Mouse (Mus musculus) CH12.LX (cell line): ENCODE measurements around the gene Itgb2. TPM values are rescaled to one million over a fixed set of nuclear protein-coding genes. Genes with fewer than 3 reads are reported as not detected.

ENCODE experiments used
- DNase-seq: peaks from one replicate; pipeline ENCODE4 v3.0.0-alpha.2; 2013; ENCODE audit errors: extremely low read depth
- H3K27ac ChIP-seq: 2 replicates; pipeline ENCODE4 v1.5.1; 2012; ENCODE audit warnings: low read depth, mild to moderate bottlenecking, control low read depth, moderate library complexity; ENCODE audit not compliant: insufficient read depth
- H3K27me3 ChIP-seq: replicated peaks from 2 replicates; pipeline ENCODE3; 2012; ENCODE audit warnings: inconsistent platforms
- H3K36me3 ChIP-seq, 2 experiments: replicated peaks in 1 of 2; 2 replicates each; pipeline versions ENCODE3 to v1.6.1; 2012; ENCODE audit warnings: inconsistent platforms in 1 of 2, low read length in 1 of 2, mild to moderate bottlenecking in 1 of 2, mixed read lengths in 1 of 2, moderate library complexity in 1 of 2; ENCODE audit not compliant: control insufficient read depth in 1 of 2, insufficient read depth in 1 of 2
- H3K4me1 ChIP-seq, 2 experiments: 2 replicates each; pipeline ENCODE4 v1.6.1; 2012; ENCODE audit warnings: inconsistent platforms in 1 of 2, moderate library complexity in 1 of 2; ENCODE audit not compliant: insufficient read depth in 2 of 2, control insufficient read depth in 1 of 2
- H3K4me2 ChIP-seq: 2 replicates; pipeline ENCODE4 v1.6.1; 2012; ENCODE audit warnings: low read depth, mild to moderate bottlenecking, control low read depth; ENCODE audit not compliant: poor library complexity, insufficient read depth, severe bottlenecking
- H3K4me3 ChIP-seq, 3 experiments: fragments of 150-350 bp in 1 of 3; sonication (generic) in 1 of 3; replicated peaks in 1 of 3; 2 replicates each; pipeline versions ENCODE3 to v1.5.1; 2011 to 2012; ENCODE audit warnings: low read depth in 2 of 3, low read length in 2 of 3, mild to moderate bottlenecking in 2 of 3, moderate library complexity in 2 of 3, control low read depth in 1 of 3, improper control_type of control experiment in 1 of 3, inconsistent platforms in 1 of 3, mixed read lengths in 1 of 3; ENCODE audit not compliant: poor library complexity in 1 of 3
- H3K79me2 ChIP-seq: replicated peaks from 2 replicates; pipeline ENCODE4 v1.6.1; 2012; ENCODE audit warnings: mild to moderate bottlenecking, moderate library complexity; ENCODE audit not compliant: control insufficient read depth, poor library complexity, insufficient read depth, severe bottlenecking; ENCODE audit errors: extremely low read depth
- H3K9ac ChIP-seq: 2 replicates; pipeline ENCODE4 v1.6.1; 2012; ENCODE audit warnings: low read depth, mild to moderate bottlenecking, control low read depth, moderate library complexity; ENCODE audit not compliant: insufficient read depth
- H3K9me3 ChIP-seq: replicated peaks from 2 replicates; pipeline ENCODE3; 2012; ENCODE audit warnings: low read length, inconsistent platforms, mixed read lengths
- CHD2 ChIP-seq: IDR thresholded peaks from 2 replicates; pipeline ENCODE4 v1.6.1; 2011; ENCODE audit warnings: low read length, improper control_type of control experiment
- CTCF ChIP-seq, 2 experiments: IDR thresholded peaks in 1 of 2; conservative IDR thresholded peaks in 1 of 2; 2 replicates each; pipeline ENCODE4 v1.5.1; 2011 to 2012; ENCODE audit warnings: low read depth in 2 of 2, low read length in 2 of 2, improper control_type of control experiment in 1 of 2, inconsistent platforms in 1 of 2, mild to moderate bottlenecking in 1 of 2, moderate library complexity in 1 of 2
- E2F4 ChIP-seq: IDR thresholded peaks from 2 replicates; pipeline ENCODE4 v1.6.1; 2011; ENCODE audit warnings: low read depth, low read length, improper control_type of control experiment; ENCODE audit not compliant: insufficient replicate concordance
- ETS1 ChIP-seq: conservative IDR thresholded peaks from 2 replicates; pipeline ENCODE4 v1.6.1; 2012; ENCODE audit warnings: low read depth, mild to moderate bottlenecking, inconsistent platforms, low read length, improper control_type of control experiment, moderate library complexity
- GABPA ChIP-seq: IDR thresholded peaks from 2 replicates; pipeline ENCODE4 v1.6.1; 2012; ENCODE audit warnings: low read depth, low read length, improper control_type of control experiment, inconsistent platforms; ENCODE audit not compliant: insufficient replicate concordance
- JUN ChIP-seq: IDR thresholded peaks from 2 replicates; pipeline ENCODE4 v1.6.1; 2011; ENCODE audit warnings: low read depth, mild to moderate bottlenecking, low read length, improper control_type of control experiment, moderate library complexity; ENCODE audit not compliant: insufficient read depth
- JUND ChIP-seq: conservative IDR thresholded peaks from 2 replicates; pipeline ENCODE4 v1.6.1; 2011; ENCODE audit warnings: low read depth, low read length, improper control_type of control experiment
- MAX ChIP-seq: IDR thresholded peaks from 2 replicates; pipeline ENCODE4 v1.6.1; 2011; ENCODE audit warnings: low read length, improper control_type of control experiment
- MAZ ChIP-seq: IDR thresholded peaks from 2 replicates; pipeline ENCODE4 v1.6.1; 2012; ENCODE audit warnings: low read depth, mild to moderate bottlenecking, inconsistent platforms, low read length, improper control_type of control experiment, moderate library complexity
- MXI1 ChIP-seq: IDR thresholded peaks from 2 replicates; pipeline ENCODE4 v1.6.1; 2011; ENCODE audit warnings: mild to moderate bottlenecking, low read depth, low read length, improper control_type of control experiment
- NRF1 ChIP-seq: IDR thresholded peaks from 2 replicates; pipeline ENCODE4 v1.6.1; 2014; ENCODE audit warnings: low read depth, mild to moderate bottlenecking, inconsistent platforms, low read length, improper control_type of control experiment, moderate library complexity
- POLR2A ChIP-seq: IDR thresholded peaks from 2 replicates; pipeline ENCODE4 v1.6.1; 2011; ENCODE audit warnings: low read depth, mild to moderate bottlenecking, improper control_type of control experiment, low read length
- POLR2AphosphoS2 ChIP-seq: IDR thresholded peaks from 2 replicates; pipeline ENCODE4 v1.6.1; 2011; ENCODE audit warnings: low read depth, low read length, improper control_type of control experiment
- RAD21 ChIP-seq: IDR thresholded peaks from 2 replicates; pipeline ENCODE4 v1.6.1; 2011; ENCODE audit warnings: low read depth, mild to moderate bottlenecking, low read length, improper control_type of control experiment, moderate library complexity
- RCOR1 ChIP-seq: conservative IDR thresholded peaks from 2 replicates; pipeline ENCODE4 v1.6.1; 2012; ENCODE audit warnings: low read depth, mild to moderate bottlenecking, inconsistent platforms, low read length, improper control_type of control experiment
- SIN3A ChIP-seq: IDR thresholded peaks from 2 replicates; pipeline ENCODE4 v1.6.1; 2012; ENCODE audit warnings: low read length, improper control_type of control experiment, inconsistent platforms
- SMC3 ChIP-seq: IDR thresholded peaks from 2 replicates; pipeline ENCODE4 v1.6.1; 2011; ENCODE audit warnings: low read depth, low read length, improper control_type of control experiment
- TCF12 ChIP-seq: IDR thresholded peaks from 2 replicates; pipeline ENCODE4 v1.6.1; 2014; ENCODE audit warnings: low read depth, mild to moderate bottlenecking, inconsistent platforms, low read length, improper control_type of control experiment
- UBTF ChIP-seq: IDR thresholded peaks from 2 replicates; pipeline ENCODE4 v1.6.1; 2012; ENCODE audit warnings: low read depth, mild to moderate bottlenecking, inconsistent platforms, low read length, improper control_type of control experiment, moderate library complexity
- ZKSCAN1 ChIP-seq: IDR thresholded peaks from 2 replicates; pipeline ENCODE4 v1.6.1; 2012; ENCODE audit warnings: low read depth, inconsistent platforms, low read length, improper control_type of control experiment, borderline replicate concordance
- ZNF384 ChIP-seq: IDR thresholded peaks from 2 replicates; pipeline ENCODE4 v1.6.1; 2012; ENCODE audit warnings: low read depth, low read length, improper control_type of control experiment, inconsistent platforms
- dilution Hi-C: fragments of 300-500 bp; cut with MboI; formaldehyde crosslinking; loops from 2 replicates; pipeline ENCODE4 v1.14.3; 2020; ENCODE audit warnings: low sequenced_read_pairs; ENCODE audit not compliant: extremely low pct_unique_long_range_greater_than_20kb, extremely low pct_ligation_motif_present
- in situ Hi-C: fragments of 300-500 bp; cut with MboI; formaldehyde crosslinking; loops from 3 replicates; pipeline ENCODE4 v1.14.3; 2019; ENCODE audit warnings: low sequenced_read_pairs, low pct_ligation_motif_present, low pct_unique_long_range_greater_than_20kb, mixed read lengths
- polyA plus RNA-seq: library from polyadenylated mRNA; unstranded; fragments of >175 nt; gene quantifications from 2 replicates; pipeline ENCODE4 v1.2.1, GENCODE M21; 2012; ENCODE audit warnings: low read depth; ENCODE audit not compliant: insufficient read length
- total RNA-seq, 2 experiments: library from RNA; depleted of rRNA; stranded (reverse); fragments of 300-350 nt in 1 of 2; fragments of >200 nt in 1 of 2; gene quantifications; 2 replicates each; pipeline ENCODE4 v1.2.3; 2012 to 2014

Itgb2 gene
- total and polyA plus RNA-seq, 3 experiments, result 32.6 to 54.1 (median 40.2) TPM

DNA sequence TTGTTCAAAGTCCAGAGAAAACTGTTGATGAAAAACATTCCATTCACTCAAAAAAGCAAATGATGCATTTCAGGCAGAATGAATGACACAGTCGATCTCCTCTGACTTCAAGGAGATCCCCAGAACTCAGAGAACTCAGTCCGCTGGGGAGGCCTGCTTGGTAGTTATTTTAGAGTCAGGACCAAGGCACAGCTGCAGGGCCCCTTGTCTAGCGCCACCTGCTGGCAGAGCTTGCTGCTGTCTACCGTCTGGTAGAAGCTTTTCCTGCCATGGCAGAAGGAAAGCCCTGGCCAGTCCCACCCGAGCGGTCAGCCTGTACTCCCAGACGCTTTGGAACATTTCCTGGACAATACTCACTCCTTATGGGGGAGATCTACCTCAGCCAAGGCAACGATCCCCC, 36.6 kb downstream of the Itgb2 start:
- H3K27ac ChIP-seq, result no peak overlapping the region
- dilution Hi-C loops, result no loop called here
- TF ChIP-seq SMC3 (peak; percentile 88), UBTF (no peak), RCOR1 (no peak), E2F4 (no peak), GABPA (no peak), ZKSCAN1 (no peak), CTCF (conservative IDR thresholded peaks at IDR 0.05 in 1 of 2, IDR thresholded peaks at IDR 0.05 in 1 of 2; ENCODE audit: low read depth in 2 of 2, low read length in 2 of 2) (peak; percentile 89 to 91), RAD21 (peak; percentile 53)
- TF ChIP-seq, all 38 proteins: peak for 3
- Histone ChIP-seq H3K4me2 (no peak overlapping the region), H3K4me3 (no peak overlapping the region), H3K9me3 (no peaks in the 10 kb centered on the region), H3K36me3 (peaks cover 34 to 57% of the 10 kb centered on the region in 2 experiments), H3K79me2 (no peaks in the 10 kb centered on the region), H3K27me3 (no peaks in the 10 kb centered on the region), H3K9ac (no peak overlapping the region), H3K4me1 (peaks cover 0 to 10% of the 10 kb centered on the region in 2 experiments; a peak in 2 of 4 replicates)
- in situ Hi-C loops, result no loop called here
- DNase-seq, result peak; percentile 81

DNA sequence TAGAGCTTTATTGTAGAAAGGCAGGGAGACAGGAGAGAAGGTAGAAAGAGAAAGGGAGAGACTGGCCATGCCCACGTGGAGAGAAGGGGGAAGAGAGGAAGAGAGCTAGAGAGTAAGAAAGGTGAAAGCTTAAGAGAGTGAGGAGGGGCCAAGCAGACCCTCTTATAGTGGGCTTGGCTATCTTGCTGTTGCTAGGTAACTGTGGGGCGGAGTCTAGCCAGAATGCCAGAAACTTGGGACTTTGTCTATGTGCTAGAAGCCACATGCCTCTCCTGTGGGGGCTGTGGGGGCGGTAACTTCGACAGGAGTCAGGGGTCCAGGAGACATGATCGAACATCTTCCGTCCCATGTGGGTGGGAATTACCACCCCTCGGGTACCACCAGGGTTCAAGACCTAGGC, 39.4 kb downstream of the Itgb2 start:
- DNase-seq, result no peak
- in situ Hi-C loops, result no loop called here
- Histone ChIP-seq H3K4me3 (no peak overlapping the region), H3K9ac (no peak overlapping the region), H3K27ac (no peak overlapping the region), H3K79me2 (no peaks in the 10 kb centered on the region), H3K4me1 (peaks cover 2 to 10% of the 10 kb centered on the region in 2 experiments; a peak in 2 of 4 replicates), H3K4me2 (no peak overlapping the region), H3K9me3 (no peaks in the 10 kb centered on the region), H3K27me3 (no peaks in the 10 kb centered on the region), H3K36me3 (peaks cover 12 to 31% of the 10 kb centered on the region in 2 experiments)
- dilution Hi-C loops, result no loop called here
- TF ChIP-seq MAZ (no peak), MAX (no peak), SIN3A (no peak), POLR2AphosphoS2 (no peak), RCOR1 (no peak), ETS1 (no peak), NRF1 (no peak), MXI1 (no peak), CHD2 (no peak), JUN (no peak), ZNF384 (no peak), JUND (no peak), POLR2A (no peak), TCF12 (no peak)
